Mouse (Mus musculus) layer of hippocampus, adult 11-12 months (tissue): ENCODE data around the gene Itpripl1.
"Not testable (repeated sequence)": the region's sequence is repeated elsewhere in the genome, so short reads cannot be mapped to it uniquely, and the experiment has no call there.

Experiments
- DNase-seq: peaks from one replicate; pipeline ENCODE4 v3.0.0; 2022; ENCODE audit warnings: low spot score

The Itpripl1 gene

DNA sequence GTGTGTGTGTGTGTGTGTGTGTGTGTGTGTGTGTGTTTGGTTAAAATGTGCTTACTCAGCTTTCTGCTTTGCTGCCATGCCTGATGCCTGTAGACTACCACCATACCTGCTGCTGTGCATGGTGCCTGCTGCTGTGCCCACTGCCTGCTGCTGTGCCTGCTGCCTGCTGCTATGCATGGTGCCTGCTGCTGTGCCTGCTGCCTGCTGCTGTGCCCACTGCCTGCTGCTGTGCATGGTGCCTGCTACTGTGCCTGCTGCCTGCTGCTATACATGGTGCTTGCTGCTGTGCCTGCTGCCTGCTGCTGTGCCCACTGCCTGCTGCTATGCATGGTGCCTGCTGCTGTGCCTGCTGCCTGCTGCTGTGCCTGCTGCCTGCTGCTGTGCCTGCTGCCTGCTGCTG, 53.1 kb downstream of the Itpripl1 start:
- DNase-seq = not testable (repeated sequence)
